Mouse (Mus musculus) neural tube, embryonic 10.5 days (tissue): ENCODE results near the gene Lamtor5.
A peak's percentile ranks its signal among the peaks of the same experiment; 100 is the strongest.
"Not testable (repeated sequence)": the region's sequence is repeated elsewhere in the genome, so short reads cannot be mapped to it uniquely, and the experiment has no call there.

Source experiments
- DNase-seq: peaks from one replicate; pipeline ENCODE4 v3.0.0-alpha.2; 2017; ENCODE audit warnings: low spot score; ENCODE audit errors: extremely low spot score

Gene Lamtor5

DNA sequence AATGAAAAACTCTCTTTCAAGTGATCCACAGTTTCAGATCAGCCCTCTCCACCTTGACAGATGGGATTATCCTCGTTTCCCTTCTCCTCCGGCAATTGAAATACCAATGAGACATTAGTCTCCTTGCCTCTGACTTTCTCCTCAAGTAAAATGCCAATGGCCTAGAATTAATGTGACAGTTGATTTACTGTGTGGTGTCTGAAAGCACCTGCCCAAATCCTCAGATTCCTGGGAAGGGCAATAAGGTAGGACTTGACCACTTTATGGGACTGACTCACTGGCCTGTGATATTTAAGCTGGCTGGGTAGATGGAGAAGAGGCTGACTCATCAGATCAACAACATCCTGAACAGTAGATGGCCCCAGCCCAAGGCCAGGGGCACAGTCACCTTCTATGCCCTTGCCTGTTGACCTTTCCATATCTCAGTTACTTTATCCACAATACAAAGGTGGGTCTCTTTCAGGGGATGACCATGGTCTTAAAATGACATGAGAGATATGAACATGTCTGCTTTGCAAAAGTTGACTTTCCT is 11.8 kb upstream of the Lamtor5 start:
- DNase-seq = no peak

DNA sequence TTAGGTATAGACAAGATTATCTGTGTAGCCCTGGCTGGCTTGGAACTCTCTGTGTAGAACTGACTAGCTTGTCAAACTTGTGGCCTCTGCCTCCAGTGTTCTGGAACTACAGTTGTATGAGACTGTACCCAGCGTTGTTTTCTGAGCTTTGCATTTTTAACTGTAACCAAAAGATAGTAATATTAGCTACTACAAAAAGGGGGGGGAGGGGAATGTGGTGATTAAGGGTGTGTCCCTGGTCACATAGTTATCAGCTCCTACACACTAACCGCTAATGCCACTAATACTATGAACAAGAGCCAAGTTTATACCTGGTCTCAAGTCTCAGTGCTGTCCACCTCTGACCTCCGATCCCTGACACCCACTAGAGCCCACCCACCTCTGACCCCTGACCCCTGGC is 6.2 kb upstream of the Lamtor5 start:
- DNase-seq = no peak

DNA sequence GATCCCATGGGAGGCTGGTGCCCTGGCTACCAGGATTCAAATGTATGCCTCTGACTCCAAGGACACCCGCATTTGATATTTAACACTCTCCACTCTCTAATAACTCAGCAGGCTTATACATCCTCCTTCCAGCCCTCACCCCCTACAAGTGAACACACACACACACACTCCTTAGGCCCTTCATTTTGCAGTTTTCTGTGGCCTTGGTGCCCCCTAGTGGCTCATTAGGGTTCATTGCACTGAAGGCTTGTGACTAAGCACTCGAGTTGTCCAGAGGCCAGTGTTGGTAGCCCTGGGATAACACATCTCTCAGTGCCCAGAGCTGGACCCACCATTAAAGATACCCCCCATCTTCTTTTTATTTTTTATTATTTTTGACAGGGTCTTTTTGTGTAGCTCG is 4.8 kb upstream of the Lamtor5 start:
- DNase-seq = peak; percentile 48

DNA sequence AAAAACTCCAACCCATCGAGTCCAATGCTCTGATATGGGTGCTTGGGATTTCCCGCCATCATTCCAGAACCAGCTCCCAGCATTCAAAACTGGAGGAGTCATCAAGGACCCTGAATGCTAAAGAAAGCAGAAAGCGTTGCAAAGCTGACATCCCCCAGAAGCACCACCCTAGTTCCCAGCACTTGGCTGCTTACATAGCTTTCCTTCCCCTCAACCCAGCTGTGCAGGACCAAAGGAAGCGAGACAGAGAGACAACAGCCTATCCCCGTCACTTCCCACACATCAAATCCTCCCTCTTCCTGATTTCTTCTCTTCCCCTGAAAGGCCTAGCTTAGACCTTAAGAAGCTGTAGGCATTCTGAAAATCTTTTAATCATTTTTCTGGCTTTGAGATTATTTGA is 3.3 kb upstream of the Lamtor5 start:
- no peak for DNase-seq

DNA sequence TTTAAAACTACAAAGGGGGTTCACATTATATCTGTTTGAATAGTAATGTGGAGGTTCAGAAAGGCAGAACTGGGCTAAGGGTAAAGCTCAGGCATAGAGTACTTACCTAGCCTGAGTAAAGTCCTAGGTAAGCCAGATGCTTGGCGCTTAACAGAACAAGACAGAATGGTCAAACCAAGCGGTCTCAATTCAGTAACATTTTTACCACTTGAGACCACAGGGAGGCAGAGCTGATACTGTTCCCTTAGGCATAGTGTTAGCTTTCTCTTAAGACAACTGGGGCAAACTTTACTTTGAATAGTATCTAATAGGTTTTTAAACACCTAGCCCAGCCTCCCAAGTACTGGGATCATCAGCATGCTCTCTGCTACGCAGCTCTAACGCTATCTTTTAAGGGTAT is 2.7 kb upstream of the Lamtor5 start:
- no peak for DNase-seq

DNA sequence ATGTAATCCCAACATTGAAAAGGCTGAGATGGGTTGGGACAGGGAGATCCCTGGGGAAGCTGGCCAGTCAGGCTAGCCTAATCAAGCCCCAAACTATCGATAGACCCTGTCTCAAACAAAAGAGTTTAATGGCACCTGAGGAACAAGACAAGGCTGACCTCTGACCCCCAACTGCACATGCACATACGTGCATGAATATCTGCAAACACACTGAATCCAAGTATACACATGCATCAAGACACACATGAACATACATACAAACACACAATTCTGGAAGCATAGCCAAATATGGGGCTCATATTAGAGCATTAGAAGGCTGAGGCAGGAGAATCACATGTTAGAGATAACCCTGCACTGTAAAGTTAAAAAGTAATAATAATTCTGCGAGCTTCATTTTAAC is 2.0 kb upstream of the Lamtor5 start:
- no peak for DNase-seq

DNA sequence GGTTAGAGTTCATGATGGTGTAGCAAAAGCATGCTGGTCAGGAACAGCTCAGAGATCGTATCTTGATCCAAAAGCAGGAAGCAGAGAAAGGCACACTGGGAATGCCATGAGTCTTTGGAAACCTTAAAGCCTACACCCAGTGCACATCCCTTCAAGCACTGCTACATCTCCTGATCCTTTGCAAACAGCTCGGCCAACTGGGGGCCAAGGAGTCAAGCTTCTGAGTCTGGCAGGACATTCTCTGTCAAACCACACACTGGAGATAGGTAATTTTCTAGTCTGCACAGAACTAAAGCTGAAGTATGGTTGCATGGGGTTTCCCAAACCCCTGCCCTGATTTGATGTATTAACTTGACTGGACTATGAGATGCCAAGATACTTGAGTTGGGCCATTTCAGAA is 7.5 kb downstream of the Lamtor5 start:
- no peak for DNase-seq

DNA sequence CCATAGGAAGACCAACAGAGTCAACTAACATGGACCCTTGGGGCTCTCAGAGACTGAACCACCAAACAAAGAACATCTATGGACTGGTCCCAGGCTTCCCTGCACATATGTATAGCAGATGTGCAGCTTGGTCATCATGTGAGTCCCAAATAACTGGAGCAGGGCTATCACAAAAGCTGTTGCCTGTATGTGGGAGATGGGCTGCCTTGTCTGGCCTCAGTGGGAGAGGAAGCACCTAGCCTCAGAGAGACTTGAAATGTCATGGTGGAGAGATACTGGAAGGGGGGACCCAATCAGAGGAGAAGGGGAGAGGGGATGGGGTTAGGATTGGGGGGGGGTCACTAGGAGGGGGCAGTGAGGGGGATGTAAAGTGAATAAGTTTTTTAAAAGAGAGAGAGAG is 8.7 kb downstream of the Lamtor5 start:
- DNase-seq = no peak

DNA sequence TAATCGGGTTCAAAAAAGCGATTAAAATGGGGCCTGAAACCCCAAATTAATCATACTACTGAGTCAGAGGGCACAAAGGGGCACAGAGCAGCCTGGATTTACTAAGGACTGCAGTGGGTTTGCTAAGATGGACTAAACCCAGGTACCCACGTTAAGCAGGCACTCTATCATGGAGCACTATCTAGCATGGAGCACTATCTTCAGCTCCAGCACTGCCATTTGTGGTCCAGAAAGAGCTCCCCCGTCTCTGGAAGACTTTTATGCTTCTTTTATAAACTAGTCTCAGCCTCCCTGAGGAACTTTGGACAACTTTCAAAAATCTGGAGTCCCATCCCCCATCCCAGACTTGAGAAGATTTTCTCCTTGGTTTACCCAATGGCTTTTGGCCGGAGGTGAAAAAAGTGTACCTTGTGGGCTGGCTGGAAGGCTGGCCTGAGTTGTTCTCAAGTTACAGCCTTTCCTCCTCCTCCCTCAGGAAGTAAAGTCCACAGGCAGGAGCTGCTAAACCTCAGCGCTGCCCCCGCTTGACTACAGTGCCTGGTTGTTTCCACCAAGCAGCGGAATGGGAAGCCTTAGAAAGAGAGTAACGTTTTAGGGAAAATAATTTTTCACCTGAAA is 12.2 kb downstream of the Lamtor5 start, which contains the start of gene Slc16a4:
Gene Slc16a4 (plus strand): TSS at position 467 of the 618 bp plus-strand sequence.
- peak; percentile 45 for DNase-seq

DNA sequence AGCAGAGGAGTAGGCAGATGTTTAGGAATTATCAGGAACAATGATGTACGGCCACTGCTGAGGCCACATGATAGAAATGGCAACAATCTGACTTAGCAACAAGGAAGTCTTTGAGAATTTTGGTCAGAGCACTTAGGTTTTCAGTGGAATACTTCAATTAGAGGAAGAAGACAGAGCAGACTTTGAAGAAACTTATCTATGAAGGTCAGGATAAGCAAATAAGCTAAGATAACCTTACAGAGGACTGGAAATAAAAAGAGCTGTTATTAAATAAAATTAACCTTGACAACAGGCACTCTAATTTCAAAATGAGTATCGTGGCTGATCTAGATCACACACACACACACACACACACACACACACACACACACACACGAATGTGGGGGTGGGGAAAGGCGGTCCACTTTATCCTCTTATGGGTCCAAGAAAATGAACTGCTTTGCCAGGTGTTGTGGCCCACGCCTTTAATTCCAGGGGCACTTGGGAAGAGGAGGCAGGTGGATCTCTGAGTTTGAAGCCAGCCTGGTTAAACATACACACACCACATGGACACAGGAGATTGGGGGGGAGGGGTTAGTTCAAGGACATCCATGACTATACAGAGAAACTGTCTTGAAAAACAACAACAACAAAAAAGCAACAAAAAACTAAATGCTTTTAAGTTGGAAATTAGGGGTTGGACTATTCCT is 17.2 kb downstream of the Lamtor5 start:
- DNase-seq = no peak

DNA sequence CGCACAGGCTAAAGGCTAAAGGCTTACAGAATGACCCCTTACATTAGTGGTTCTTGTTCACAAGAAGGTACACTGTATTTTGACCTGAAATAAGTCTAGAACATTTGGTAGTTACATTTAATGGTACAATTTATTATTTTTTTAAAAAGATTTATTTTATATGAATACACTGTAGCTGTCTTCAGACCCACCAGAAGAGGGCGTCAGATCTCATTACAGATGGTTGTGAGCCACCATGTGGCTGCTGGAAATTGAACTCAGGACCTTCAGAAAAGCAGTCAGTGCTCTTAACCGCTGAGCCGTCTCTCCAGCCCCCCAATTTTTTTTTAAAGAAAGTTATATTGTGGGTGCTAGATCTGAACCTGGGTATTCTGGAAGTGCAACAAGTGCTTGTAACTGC is 18.3 kb downstream of the Lamtor5 start:
- not testable (repeated sequence) for DNase-seq

DNA sequence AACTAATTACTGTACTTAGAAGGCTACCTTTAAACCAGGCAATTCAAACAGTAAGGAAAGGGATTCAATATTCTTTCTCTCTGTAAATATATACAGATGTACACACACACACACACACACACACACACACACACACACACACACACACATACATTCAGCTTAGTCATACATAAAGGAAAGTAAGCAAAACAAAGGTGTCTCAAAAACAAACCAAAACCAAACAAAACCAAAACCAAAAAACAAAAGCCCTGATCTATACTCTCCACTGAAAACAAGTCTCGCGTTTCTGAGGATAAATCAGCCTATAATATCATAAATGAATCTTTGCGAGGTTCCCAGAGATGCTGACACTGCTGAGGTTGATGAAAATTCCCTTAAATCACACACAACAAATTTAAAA is 38.7 kb downstream of the Lamtor5 start:
- DNase-seq = no peak

DNA sequence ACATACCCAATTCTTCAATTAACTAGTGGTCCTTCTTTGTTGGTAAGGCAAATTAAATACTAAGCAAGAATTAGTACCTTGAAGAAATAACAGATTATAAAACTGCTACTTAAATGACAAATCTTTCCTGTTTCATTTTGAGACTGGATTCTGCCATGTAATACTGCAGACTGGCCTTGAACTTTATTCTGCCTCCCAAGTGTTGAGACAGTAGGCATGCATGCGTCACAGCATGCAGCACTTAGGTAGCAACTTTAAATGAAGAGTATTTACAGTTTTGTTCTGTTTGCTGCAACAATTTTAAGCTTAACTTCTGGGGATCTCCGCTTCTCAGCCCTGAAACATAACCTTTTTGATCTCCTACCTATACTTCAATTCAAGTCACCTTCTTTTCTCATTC is 42.5 kb downstream of the Lamtor5 start:
- no peak for DNase-seq

DNA sequence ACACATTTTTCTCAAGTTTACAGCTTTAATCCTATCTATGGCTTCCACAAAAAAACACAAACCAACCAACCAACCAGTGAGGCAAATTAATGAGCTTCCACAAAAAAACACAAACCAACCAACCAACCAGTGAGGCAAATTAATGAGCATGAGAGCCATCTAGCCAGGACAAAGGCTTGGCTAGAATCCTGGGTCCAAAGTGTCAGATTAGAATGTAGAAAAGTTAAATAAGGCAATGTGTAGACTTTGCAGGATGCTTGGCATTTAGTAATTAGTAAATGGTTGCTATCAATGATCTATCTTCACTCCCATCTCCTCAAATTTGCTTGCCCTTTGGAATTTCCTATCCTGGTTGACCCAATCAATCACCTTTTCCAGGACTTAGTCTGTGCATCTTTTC is 43.1 kb downstream of the Lamtor5 start:
- no peak for DNase-seq

DNA sequence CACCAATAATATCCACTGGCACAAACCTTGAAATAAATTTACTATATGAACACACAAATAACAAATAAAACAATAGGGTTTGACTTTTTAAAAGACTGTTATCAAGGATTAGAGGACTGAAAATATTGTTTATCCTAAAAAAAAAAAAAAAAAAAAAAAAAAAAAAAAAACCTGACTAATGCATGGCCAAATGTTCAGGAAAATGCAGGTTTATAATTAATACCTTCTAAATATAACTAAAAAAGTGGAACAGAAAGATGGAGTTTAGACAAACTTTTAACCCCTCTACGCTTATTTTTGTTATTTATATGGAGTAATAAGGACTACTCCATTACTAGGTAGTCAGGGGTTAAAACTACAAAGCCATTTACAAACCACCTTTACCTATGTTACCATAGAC is 47.8 kb downstream of the Lamtor5 start:
- no peak for DNase-seq

DNA sequence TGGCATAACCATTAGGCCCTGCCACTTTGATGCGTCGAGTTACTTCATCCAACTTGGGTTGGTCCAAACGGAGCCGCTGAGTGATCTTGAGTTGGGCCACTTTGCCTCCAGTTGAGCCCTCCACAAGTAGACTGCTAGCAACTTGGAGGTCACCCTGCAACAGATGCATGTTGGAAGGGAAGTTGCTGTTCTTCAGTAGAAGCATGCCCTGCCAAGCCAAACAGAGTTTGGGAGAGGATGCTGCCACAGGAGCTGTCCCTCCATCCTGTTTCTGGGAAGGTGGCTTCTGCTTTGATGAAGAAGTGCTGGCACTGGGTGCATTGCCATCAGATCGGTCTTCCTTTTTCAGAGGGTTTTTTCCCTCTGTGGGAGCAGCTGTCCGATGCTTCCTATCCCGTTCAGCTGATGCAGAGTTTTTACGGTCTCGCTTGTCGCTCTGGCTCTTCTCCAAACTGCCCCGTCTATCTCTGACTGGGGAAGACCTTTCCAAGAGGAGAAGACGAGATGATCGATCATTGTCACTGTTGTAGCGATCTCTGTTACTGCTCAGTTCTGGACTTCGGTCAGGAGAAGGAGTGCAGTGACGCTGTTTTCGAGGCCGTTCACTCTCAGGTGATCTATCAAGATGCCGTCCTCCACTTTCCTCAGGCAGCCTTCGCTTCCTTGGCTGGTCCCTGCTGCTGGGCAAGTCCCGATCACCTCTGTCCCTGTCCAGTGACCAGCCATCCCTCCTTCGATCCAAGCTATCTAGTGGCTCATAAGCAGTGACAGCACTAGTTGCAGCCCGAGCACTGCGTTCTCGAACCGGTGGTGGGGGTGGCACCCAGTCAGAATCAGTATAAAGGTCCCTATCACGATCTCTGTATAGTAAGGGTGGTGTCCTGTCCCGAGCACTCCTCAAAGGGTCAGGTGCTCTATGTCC is 52.1 kb downstream of the Lamtor5 start:
- DNase-seq = no peak

DNA sequence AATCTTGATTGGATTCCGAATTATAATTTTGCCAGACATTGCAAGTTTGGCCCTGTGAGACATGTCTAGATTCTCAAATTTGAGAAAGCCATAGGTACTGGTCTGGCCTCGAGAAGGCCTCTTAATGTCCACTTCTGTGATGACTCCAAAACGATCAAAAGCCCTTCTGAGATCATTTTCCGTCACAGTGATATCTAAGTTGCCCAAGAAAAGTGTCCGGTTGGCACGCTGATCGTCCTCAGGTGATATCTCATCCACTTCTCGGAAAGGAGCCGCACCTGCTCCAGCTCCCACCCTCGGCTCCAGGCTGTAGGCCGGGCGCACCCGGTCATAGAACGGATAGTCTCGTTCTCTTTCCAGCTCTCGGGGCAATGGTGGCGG is 53.1 kb downstream of the Lamtor5 start:
- no peak for DNase-seq

DNA sequence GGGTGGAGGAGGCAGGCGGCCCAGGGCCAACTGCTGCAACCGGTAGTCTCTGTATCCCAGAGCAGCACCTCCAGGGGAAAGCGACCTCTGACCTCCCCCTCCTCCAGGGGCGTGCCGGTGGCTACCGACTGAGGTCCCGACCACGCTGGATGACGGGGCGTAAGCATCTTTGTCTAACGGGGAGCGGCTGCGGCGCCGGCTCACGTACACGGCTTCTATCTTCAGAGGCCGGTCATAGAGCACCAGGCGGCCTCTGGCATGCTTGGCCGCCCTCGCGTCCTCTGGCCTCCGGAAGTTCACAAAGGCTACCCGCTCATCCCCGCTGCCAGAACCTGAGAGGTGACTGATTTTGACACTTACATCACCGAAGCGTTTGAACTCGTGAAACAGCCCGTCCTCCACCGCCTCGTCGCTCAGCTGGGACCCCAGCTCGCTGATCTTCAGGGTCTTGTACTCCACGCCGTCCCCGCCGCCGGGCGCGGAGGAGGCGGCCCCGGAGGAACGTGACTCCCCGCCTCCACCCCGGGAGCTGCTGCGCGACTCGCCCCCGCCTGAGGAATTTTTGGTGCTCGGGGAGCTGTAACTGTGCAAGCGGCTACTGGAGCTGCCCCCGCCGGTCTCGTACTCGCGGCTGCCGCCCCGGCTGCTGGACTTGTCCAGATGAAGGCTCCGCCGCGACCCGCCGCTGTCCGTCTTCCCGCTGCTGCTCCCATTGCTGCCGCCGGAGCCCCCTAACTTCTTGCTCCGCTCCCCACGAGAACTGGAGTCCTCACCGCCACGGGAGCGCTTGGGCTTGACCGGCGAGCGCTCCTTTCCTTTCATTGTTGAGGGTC is 53.7 kb downstream of the Lamtor5 start:
- DNase-seq = no peak

DNA sequence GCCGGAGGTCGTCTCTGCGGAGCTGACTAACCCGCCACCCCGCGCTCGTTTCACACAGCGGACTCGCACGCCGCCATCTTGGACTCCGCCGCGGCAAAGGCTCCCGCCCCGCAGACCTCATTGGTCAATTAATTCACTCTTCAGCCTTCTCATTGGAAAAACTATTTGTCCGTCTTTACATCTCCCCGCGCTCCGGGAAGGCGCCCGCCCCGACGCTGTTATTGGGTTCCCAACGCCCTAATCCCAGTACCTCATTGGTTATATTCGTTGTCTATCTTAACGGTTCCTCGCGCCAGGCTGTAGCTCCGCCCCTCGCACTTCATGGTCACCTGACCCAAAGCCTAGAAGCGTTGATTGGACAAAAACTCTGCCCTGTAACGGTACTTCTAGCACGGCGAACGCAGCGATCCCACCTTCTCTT is 54.3 kb downstream of the Lamtor5 start:
- DNase-seq = peak; percentile 91
